Comparison of ENCODE assay signal across 8 mouse cellular contexts in the genomic region with DNA sequence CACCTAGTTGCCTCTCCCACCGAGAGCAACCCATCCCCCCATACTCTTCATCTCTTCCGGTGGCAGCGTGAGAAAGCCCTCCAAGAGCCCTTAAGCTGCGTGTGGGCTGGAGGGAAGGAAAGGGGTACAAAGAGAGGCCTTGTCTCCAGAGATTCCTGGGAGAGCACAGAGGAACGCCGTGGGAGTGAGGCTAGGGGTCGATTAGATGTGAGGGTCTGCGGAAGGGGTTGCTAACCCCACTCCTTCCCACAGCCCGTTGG. TPM values are rescaled to one million over a fixed set of nuclear protein-coding genes. Genes with fewer than 3 reads are reported as not detected.
DNase-seq lines count a peak whose midpoint lies in the region; ATAC-seq and TF ChIP-seq lines count a peak whose summit lies in the region.

No protein-coding gene starts in this region.

- H3K4me2 ChIP-seq in lung, postnatal 0 days (replicated peaks; ENCODE audit: low read depth, low read length): peak overlapping the region; percentile 88

- DNase-seq in G1E (ENCODE audit: low spot score): no peak
- peak; percentile 48 for DNase-seq in forelimb bud, embryonic 11.5 days (ENCODE audit: low read depth, low spot score)
- DNase-seq in lung, postnatal 0 days (ENCODE audit: low spot score): no peak
- DNase-seq in thymus, postnatal 0 days (ENCODE audit: low spot score): peak; percentile 80
- no peak for DNase-seq in cerebellum, postnatal 10 days
- no peak for DNase-seq in layer of hippocampus, adult 8-10 months (ENCODE audit: low spot score in 2 of 2)

- no peak for TF ChIP-seq CTCF in G1E (IDR thresholded peaks at IDR 0.05; ENCODE audit: low read depth, low read length)
- no peak for TF ChIP-seq CTCF in lung, postnatal 0 days (IDR thresholded peaks at IDR 0.05)

- H3K36me3 ChIP-seq in erythroblast, embryonic 14.5 days (ENCODE audit: control insufficient read depth): no peaks in the 10 kb centered on the region
- peaks cover 43% of the 10 kb centered on the region for H3K36me3 ChIP-seq in G1E (replicated peaks)
- H3K36me3 ChIP-seq in lung, postnatal 0 days (ENCODE audit: insufficient read depth, low read length): no peaks in the 10 kb centered on the region

- H3K4me1 ChIP-seq in erythroblast, embryonic 14.5 days (ENCODE audit: control insufficient read depth): peaks cover 70% of the 10 kb centered on the region
- H3K4me1 ChIP-seq in G1E (ENCODE audit: insufficient read depth, low read depth, low read length): peaks cover 98% of the 10 kb centered on the region
- H3K4me1 ChIP-seq in lung, postnatal 0 days (ENCODE audit: insufficient read depth, low read depth, low read length): peaks cover 16% of the 10 kb centered on the region; the same call in 1 of the 2 replicates

- WGBS in lung, postnatal 0 days: 0% methylated on average over 8 of the region's 9 CpGs

- H3K9ac ChIP-seq in lung, postnatal 0 days (replicated peaks; ENCODE audit: low read depth): peak overlapping the region; percentile 52

- ATAC-seq in erythroblast, adult 5-6 weeks (replicated peaks; ENCODE audit: low FRiP score, poor library complexity, severe bottlenecking): no peak
- ATAC-seq in G1E (ENCODE audit: extremely low read depth, insufficient number of reproducible peaks, low FRiP score, poor library complexity, severe bottlenecking): no peak
- ATAC-seq in lung, postnatal 0 days: peak; percentile 13

- TF ChIP-seq EP300 in lung, postnatal 0 days (IDR thresholded peaks at IDR 0.05): no peak; the same call in 1 of the 2 replicates

- peaks cover 20% of the 10 kb centered on the region for H3K27me3 ChIP-seq in erythroblast, embryonic 14.5 days (ENCODE audit: control insufficient read depth)
- no peaks in the 10 kb centered on the region for H3K27me3 ChIP-seq in G1E (ENCODE audit: insufficient read depth, low read length)
- H3K27me3 ChIP-seq in lung, postnatal 0 days (replicated peaks; ENCODE audit: insufficient read depth, low read length): no peaks in the 10 kb centered on the region

- peak overlapping the region; percentile 79 for H3K27ac ChIP-seq in lung, postnatal 0 days (ENCODE audit: low read length)

- peak overlapping the region; percentile 65 for H3K4me3 ChIP-seq in erythroblast, embryonic 14.5 days (replicated peaks)
- peak overlapping the region; percentile 77 for H3K4me3 ChIP-seq in G1E (ENCODE audit: low read depth, low read length)
- H3K4me3 ChIP-seq in lung, postnatal 0 days (ENCODE audit: low read depth, low read length): peak overlapping the region; percentile 52

- H3K9me3 ChIP-seq in erythroblast, embryonic 14.5 days (ENCODE audit: control insufficient read depth, low read length): no peaks in the 10 kb centered on the region
- no peaks in the 10 kb centered on the region for H3K9me3 ChIP-seq in G1E (replicated peaks)
- no peaks in the 10 kb centered on the region for H3K9me3 ChIP-seq in lung, postnatal 0 days (ENCODE audit: low read length)

RNA-seq across cellular contexts. Expression of a gene that starts 0.8 kb away (rescaled TPM):
- 0.10 and 0.16 TPM in 2 replicates for polyA plus RNA-seq in erythroblast, embryonic 14.5 days (2012)
- total RNA-seq in erythroblast, adult 5-6 weeks (2015; ENCODE audit: low replicate concordance): 4.6 and 8.8 TPM in 2 replicates
- 6.8 and 8.9 TPM in 2 replicates for total RNA-seq in erythroblast, adult 5-6 weeks (2017; ENCODE audit: low replicate concordance)
- 29.6 and 34.6 TPM in 2 replicates for total RNA-seq in G1E (2014; fragmentation: Nextera tagmentation)
- 24.9 and 26.7 TPM in 2 replicates for total RNA-seq in G1E (2017)
- polyA plus RNA-seq in G1E (2012): 38.7 and 48.6 TPM in 2 replicates
- polyA plus RNA-seq in lung, postnatal 0 days (2015; fragmentation: Nextera tagmentation; extraction: Ambion mirVana): 22.8 and 27.9 TPM in 2 replicates
- polyA plus RNA-seq in thymus, postnatal 0 days (2015; fragmentation: Nextera tagmentation; extraction: Ambion mirVana): 72.9 and 82.9 TPM in 2 replicates
- total RNA-seq in layer of hippocampus, adult 8-10 months (2022): 10 to 100 TPM; 16.4 to 33.5 (median 24.9) TPM

RNA-seq across cellular contexts. Expression of a gene that starts 13.2 kb away (rescaled TPM):
- polyA plus RNA-seq in erythroblast, embryonic 14.5 days (2012): 0.05 and 0.06 TPM in 2 replicates
- total RNA-seq in erythroblast, adult 5-6 weeks (2015; ENCODE audit: low replicate concordance): 2.1 and 2.5 TPM in 2 replicates
- 0.85 and 1.5 TPM in 2 replicates for total RNA-seq in erythroblast, adult 5-6 weeks (2017; ENCODE audit: low replicate concordance)
- 12.6 and 13.6 TPM in 2 replicates for total RNA-seq in G1E (2014; fragmentation: Nextera tagmentation)
- total RNA-seq in G1E (2017): 6.6 and 9.1 TPM in 2 replicates
- polyA plus RNA-seq in G1E (2012): 12.2 and 12.9 TPM in 2 replicates
- polyA plus RNA-seq in lung, postnatal 0 days (2015; fragmentation: Nextera tagmentation; extraction: Ambion mirVana): 54.9 and 58.6 TPM in 2 replicates
- polyA plus RNA-seq in thymus, postnatal 0 days (2015; fragmentation: Nextera tagmentation; extraction: Ambion mirVana): 53.7 and 57.5 TPM in 2 replicates
- 10 to 100 TPM; 15.2 to 20.7 (median 19.1) TPM for total RNA-seq in layer of hippocampus, adult 8-10 months (2022)

RNA-seq across cellular contexts. Expression of a gene that starts 13.3 kb away (rescaled TPM):
- polyA plus RNA-seq in erythroblast, embryonic 14.5 days (2012): not detected in 2 replicates
- not detected in 2 replicates for total RNA-seq in erythroblast, adult 5-6 weeks (2015; ENCODE audit: low replicate concordance)
- not detected in 2 replicates for total RNA-seq in erythroblast, adult 5-6 weeks (2017; ENCODE audit: low replicate concordance)
- not detected in 2 replicates for total RNA-seq in G1E (2014; fragmentation: Nextera tagmentation)
- 0.16 and 0.29 TPM in 2 replicates for total RNA-seq in G1E (2017)
- 0.12 and 0.14 TPM in 2 replicates for polyA plus RNA-seq in G1E (2012)
- polyA plus RNA-seq in lung, postnatal 0 days (2015; fragmentation: Nextera tagmentation; extraction: Ambion mirVana): 11.1 and 11.7 TPM in 2 replicates
- polyA plus RNA-seq in thymus, postnatal 0 days (2015; fragmentation: Nextera tagmentation; extraction: Ambion mirVana): 1.2 and 1.4 TPM in 2 replicates
- 1 to 10 TPM; 4.1 to 8.3 (median 6.3) TPM for total RNA-seq in layer of hippocampus, adult 8-10 months (2022)

RNA-seq across cellular contexts. Expression of a gene that starts 26.8 kb away (rescaled TPM):
- polyA plus RNA-seq in erythroblast, embryonic 14.5 days (2012): 0.45 and 0.48 TPM in 2 replicates
- 2.9 and 6.9 TPM in 2 replicates for total RNA-seq in erythroblast, adult 5-6 weeks (2015; ENCODE audit: low replicate concordance)
- 8.5 and 9.2 TPM in 2 replicates for total RNA-seq in erythroblast, adult 5-6 weeks (2017; ENCODE audit: low replicate concordance)
- total RNA-seq in G1E (2014; fragmentation: Nextera tagmentation) (19.0 and 28.5 TPM in 2 replicates), G1E (2017) (31.9 and 34.0 TPM in 2 replicates)
- polyA plus RNA-seq in G1E (2012): 13.7 and 14.0 TPM in 2 replicates
- 14.6 and 14.8 TPM in 2 replicates for polyA plus RNA-seq in lung, postnatal 0 days (2015; fragmentation: Nextera tagmentation; extraction: Ambion mirVana)
- polyA plus RNA-seq in thymus, postnatal 0 days (2015; fragmentation: Nextera tagmentation; extraction: Ambion mirVana): 23.3 and 23.8 TPM in 2 replicates
- total RNA-seq in layer of hippocampus, adult 8-10 months (2022): 10 to 100 TPM; 18.5 to 25.6 (median 23.1) TPM

RNA-seq across cellular contexts. Expression of a gene that starts 42.3 kb away (rescaled TPM):
- polyA plus RNA-seq in erythroblast, embryonic 14.5 days (2012): 5.0 and 5.5 TPM in 2 replicates
- total RNA-seq in erythroblast, adult 5-6 weeks (2015; ENCODE audit: low replicate concordance): 57.6 and 59.8 TPM in 2 replicates
- 50.2 and 53.9 TPM in 2 replicates for total RNA-seq in erythroblast, adult 5-6 weeks (2017; ENCODE audit: low replicate concordance)
- total RNA-seq in G1E (2014; fragmentation: Nextera tagmentation) (127 and 140 TPM in 2 replicates), G1E (2017) (90.8 and 106 TPM in 2 replicates)
- polyA plus RNA-seq in G1E (2012): 156 and 183 TPM in 2 replicates
- polyA plus RNA-seq in lung, postnatal 0 days (2015; fragmentation: Nextera tagmentation; extraction: Ambion mirVana): 130 and 135 TPM in 2 replicates
- polyA plus RNA-seq in thymus, postnatal 0 days (2015; fragmentation: Nextera tagmentation; extraction: Ambion mirVana): 259 TPM in 2 replicates
- 10 to 100 TPM; 70.1 to 77.8 (median 73.1) TPM for total RNA-seq in layer of hippocampus, adult 8-10 months (2022)

Comparison
In these comparisons a context has a peak if more than half of its experiments do, and no peak if none do; other contexts are left out.
1. DNase-seq: peak in forelimb bud, embryonic 11.5 days (single experiment) and thymus, postnatal 0 days (single experiment); none in G1E (single experiment), lung, postnatal 0 days (single experiment), cerebellum, postnatal 10 days (0 of 2) and layer of hippocampus, adult 8-10 months (0 of 2).
2. RNA of a gene that starts 0.8 kb away (polyA plus RNA-seq): 72.9 to 82.9 TPM in thymus, postnatal 0 days, 38.7 to 48.6 TPM in G1E and 22.8 to 27.9 TPM in lung, postnatal 0 days; 0.10 to 0.16 TPM in erythroblast, embryonic 14.5 days; every median in the first group is over 10 times any median in the second.
3. RNA of a gene that starts 13.2 kb away (polyA plus RNA-seq): 54.9 to 58.6 TPM in lung, postnatal 0 days, 53.7 to 57.5 TPM in thymus, postnatal 0 days and 12.2 to 12.9 TPM in G1E; 0.05 to 0.06 TPM in erythroblast, embryonic 14.5 days; every median in the first group is over 10 times any median in the second.
4. Peak in every context shown above with its lines, with median percentiles within 50 percentile points of each other: H3K4me3 ChIP-seq.